Mouse (Mus musculus) forebrain, postnatal 0 days (tissue): ENCODE data around the gene Lrrc27. TPM values are rescaled to one million over a fixed set of nuclear protein-coding genes. Genes with fewer than 3 reads are reported as not detected.

Experiments
- ATAC-seq: fragments of 200-750 bp; cut with Nextera tagmentation; 2 replicates; pipeline ENCODE4 v1.8.0; 2017; ENCODE audit warnings: mild to moderate bottlenecking, moderate library complexity
- DNase-seq: peaks from one replicate; pipeline ENCODE4 v3.0.0-alpha.2; 2015
- H3K27ac ChIP-seq: fragments of 300-500 bp; sonication (generic); 2 replicates; pipeline ENCODE4 v1.5.1; 2014; ENCODE audit warnings: low read depth, mild to moderate bottlenecking, antibody characterized with exemption, low read length, moderate library complexity, mixed read lengths
- H3K27me3 ChIP-seq: fragments of 300-500 bp; sonication (generic); 2 replicates; pipeline ENCODE4 v1.6.1; 2014; ENCODE audit warnings: mild to moderate bottlenecking, low read length, mixed read lengths; ENCODE audit not compliant: insufficient read depth
- H3K36me3 ChIP-seq: fragments of 300-500 bp; sonication (generic); 2 replicates; pipeline ENCODE4 v1.6.1; 2014; ENCODE audit warnings: mild to moderate bottlenecking, moderate library complexity; ENCODE audit not compliant: insufficient read depth
- H3K4me1 ChIP-seq: fragments of 300-500 bp; sonication (generic); 2 replicates; pipeline ENCODE4 v1.6.1; 2014; ENCODE audit warnings: antibody characterized with exemption; ENCODE audit not compliant: insufficient read depth
- H3K4me2 ChIP-seq: fragments of 300-500 bp; sonication (generic); 2 replicates; pipeline ENCODE4 v1.6.1; 2014; ENCODE audit warnings: low read depth, mild to moderate bottlenecking, moderate library complexity
- H3K4me3 ChIP-seq: fragments of 300-500 bp; sonication (generic); 2 replicates; pipeline ENCODE4 v1.5.1; 2014; ENCODE audit warnings: low read depth, low read length, mixed read lengths
- H3K9ac ChIP-seq: fragments of 300-500 bp; sonication (generic); 2 replicates; pipeline ENCODE4 v1.6.1; 2014; ENCODE audit warnings: mild to moderate bottlenecking
- H3K9me3 ChIP-seq: fragments of 300-500 bp; sonication (generic); 2 replicates; pipeline ENCODE4 v1.6.1; 2016; ENCODE audit warnings: low read length
- CTCF ChIP-seq: sonication (generic); IDR thresholded peaks from 2 replicates; pipeline ENCODE4 v1.5.1; 2016; ENCODE audit warnings: antibody characterized with exemption, control low read depth, low read depth
- WGBS: fragments of 180-500 bp; shearing (Covaris S2); extraction: QIAGEN DNeasy Blood & Tissue Kit; methylation state at CpG from one replicate; pipeline ENCODE4 v1.1.7; 2014; 5-methylcytosine and 5-hydroxymethylcytosine counted together
- polyA plus RNA-seq: library from polyadenylated mRNA; unstranded; fragments of >200 nt; fragmentation: Nextera tagmentation; extraction: Ambion mirVana; gene quantifications from 2 replicates; pipeline ENCODE4 v1.2.1, GENCODE M21; 2015
- total RNA-seq: library from RNA; depleted of rRNA; stranded (reverse); fragments of >200 nt; gene quantifications from 2 replicates; pipeline ENCODE4 v1.2.3, GENCODE M21; 2014; rRNA removed

The Lrrc27 gene
- total RNA-seq (2.5 and 8.1 TPM in 2 replicates), polyA plus RNA-seq (4.2 and 5.1 TPM in 2 replicates)

- TF ChIP-seq CTCF, result peak; percentile 46
- H3K4me2 ChIP-seq, result peak within 1 kb of the TSS; percentile 51
- no peaks in the 10 kb centered on the region for H3K27me3 ChIP-seq
- peak; percentile 99 for DNase-seq
- no peaks in the 10 kb centered on the region for H3K9me3 ChIP-seq
- H3K4me3 ChIP-seq, result peak within 1 kb of the TSS; percentile 45
- peak; percentile 99 for ATAC-seq
- peaks cover 4% of the 10 kb centered on the region for H3K4me1 ChIP-seq
- 3% methylated on average over 53 of the region's 53 CpGs for WGBS
- H3K36me3 ChIP-seq, result no peaks in the 10 kb centered on the region
- H3K9ac ChIP-seq, result peak within 1 kb of the TSS; percentile 55
- H3K27ac ChIP-seq, result peak within 1 kb of the TSS; percentile 66
Observed at GRCm38 (mm10) chr7:139212754-139213745, at the start of gene Lrrc27, which contains the start of gene Stk32c. Lrrc27 (plus strand) TSS chr7:139212988. Stk32c (minus strand) TSS chr7:139213307.

GRCm38 (mm10) chr7:139164410-139164809 lies 48.4 kb upstream of the Lrrc27 start:
- H3K9ac ChIP-seq, result no peak overlapping the region
- DNase-seq (no peak), ATAC-seq (no peak)
- no peaks in the 10 kb centered on the region for H3K36me3 ChIP-seq
- H3K9me3 ChIP-seq, result peaks cover 13% of the 10 kb centered on the region; the same call in 1 of the 2 replicates
- H3K4me2 ChIP-seq, result no peak overlapping the region
- TF ChIP-seq CTCF, result no peak
- no peaks in the 10 kb centered on the region for H3K27me3 ChIP-seq
- H3K27ac ChIP-seq, result no peak overlapping the region
- H3K4me3 ChIP-seq, result no peak overlapping the region
- no peaks in the 10 kb centered on the region for H3K4me1 ChIP-seq
- 86% methylated on average over 5 of the region's 5 CpGs for WGBS

GRCm38 (mm10) chr7:139169143-139169542 lies 43.6 kb upstream of the Lrrc27 start:
- no peak overlapping the region for H3K27ac ChIP-seq
- TF ChIP-seq CTCF, result no peak
- no peak overlapping the region for H3K4me2 ChIP-seq
- no peak overlapping the region for H3K9ac ChIP-seq
- DNase-seq (no peak), ATAC-seq (no peak)
- H3K4me3 ChIP-seq, result no peak overlapping the region
- no peaks in the 10 kb centered on the region for H3K36me3 ChIP-seq
- WGBS, result 63% methylated on average over 4 of the region's 4 CpGs
- H3K4me1 ChIP-seq, result no peaks in the 10 kb centered on the region
- H3K27me3 ChIP-seq, result no peaks in the 10 kb centered on the region
- H3K9me3 ChIP-seq, result peaks cover 13% of the 10 kb centered on the region; the same call in 1 of the 2 replicates

GRCm38 (mm10) chr7:139179299-139179698 lies 33.5 kb upstream of the Lrrc27 start:
- no peak for TF ChIP-seq CTCF
- WGBS, result 88% methylated on average over 5 of the region's 5 CpGs
- Histone ChIP-seq H3K4me3 (no peak overlapping the region), H3K27ac (no peak overlapping the region), H3K36me3 (no peaks in the 10 kb centered on the region), H3K9ac (no peak overlapping the region), H3K4me1 (no peaks in the 10 kb centered on the region), H3K27me3 (no peaks in the 10 kb centered on the region), H3K9me3 (no peaks in the 10 kb centered on the region), H3K4me2 (no peak overlapping the region)
- ATAC-seq (no peak), DNase-seq (no peak)

- Histone ChIP-seq H3K4me1 (no peaks in the 10 kb centered on the region), H3K9ac (no peak overlapping the region), H3K36me3 (no peaks in the 10 kb centered on the region), H3K4me2 (no peak overlapping the region), H3K4me3 (no peak overlapping the region), H3K27me3 (no peaks in the 10 kb centered on the region), H3K27ac (no peak overlapping the region), H3K9me3 (no peaks in the 10 kb centered on the region)
- no peak for TF ChIP-seq CTCF
- DNase-seq (no peak), ATAC-seq (no peak)
- WGBS, result 93% methylated on average over 3 of the region's 3 CpGs
Observed at GRCm38 (mm10) chr7:139180058-139180457, 32.7 kb upstream of the Lrrc27 start.

- H3K9ac ChIP-seq, result no peak overlapping the region
- no peak overlapping the region for H3K4me2 ChIP-seq
- 0 out of 2 replicates have a peak, but pooled peaks cover 3% of the 10 kb centered on the region for H3K27me3 ChIP-seq
- TF ChIP-seq CTCF, result no peak
- H3K4me3 ChIP-seq, result no peak overlapping the region
- no peaks in the 10 kb centered on the region for H3K9me3 ChIP-seq
- H3K27ac ChIP-seq, result no peak overlapping the region
- H3K36me3 ChIP-seq, result no peaks in the 10 kb centered on the region
- ATAC-seq, result no peak
- DNase-seq, result no peak
- 80% methylated on average over 4 of the region's 4 CpGs for WGBS
- peaks cover 13% of the 10 kb centered on the region for H3K4me1 ChIP-seq
Observed at GRCm38 (mm10) chr7:139184396-139184795, 28.4 kb upstream of the Lrrc27 start.

GRCm38 (mm10) chr7:139184846-139185245 lies 27.9 kb upstream of the Lrrc27 start:
- no peaks in the 10 kb centered on the region for H3K36me3 ChIP-seq
- H3K9me3 ChIP-seq, result no peaks in the 10 kb centered on the region
- H3K9ac ChIP-seq, result no peak overlapping the region
- H3K4me2 ChIP-seq, result no peak overlapping the region
- no peak for TF ChIP-seq CTCF
- 0 out of 2 replicates have a peak, but pooled peaks cover 3% of the 10 kb centered on the region for H3K27me3 ChIP-seq
- H3K4me3 ChIP-seq, result no peak overlapping the region
- DNase-seq (no peak), ATAC-seq (no peak)
- WGBS, result 86% methylated on average over 7 of the region's 7 CpGs
- no peak overlapping the region for H3K27ac ChIP-seq
- peaks cover 13% of the 10 kb centered on the region for H3K4me1 ChIP-seq
